Mouse (Mus musculus): ENCODE measurements around the gene Usmg5. TPM values are rescaled to one million over a fixed set of nuclear protein-coding genes. Genes with fewer than 3 reads are reported as not detected.
A peak's percentile ranks its signal among the peaks of the same experiment; 100 is the strongest.
"Not testable (repeated sequence)": the region's sequence is repeated elsewhere in the genome, so short reads cannot be mapped to it uniquely, and the experiment has no call there.

Usmg5 gene
- polyA plus RNA-seq (2014; fragmentation: Nextera tagmentation; extraction: Ambion mirVana): 2,728 and 2,838 TPM in 2 replicates

GRCm38 (mm10) chr19:47090550-47091156, at the start of gene Usmg5, which contains the start of gene Pdcd11:
TSS of gene Usmg5 (minus strand) at chr19:47090647.
TSS of gene Pdcd11 (plus strand) at chr19:47090768.
- H3K36me3 ChIP-seq (ENCODE audit: control insufficient read depth, insufficient read depth, low read length): peaks cover 51% of the 10 kb centered on the region
- H3K9ac ChIP-seq (ENCODE audit: low read length): peak within 1 kb of the TSS; percentile 100
- H3K27ac ChIP-seq (replicated peaks in 1 of 2; ENCODE audit: control insufficient read depth in 1 of 2, insufficient read depth in 1 of 2, low read depth in 2 of 2, low read length in 2 of 2): peak within 1 kb of the TSS; percentile 82 to 92
- under 1% methylated on average over 56 of the region's 56 CpGs for WGBS
- peak; percentile 97 for ATAC-seq (ENCODE audit: insufficient number of reproducible peaks, insufficient read depth, low FRiP score, low read depth)
- H3K27me3 ChIP-seq (ENCODE audit: control insufficient read depth, insufficient read depth, low read length): no peaks in the 10 kb centered on the region
- H3K9me3 ChIP-seq (ENCODE audit: control insufficient read depth, low read length): no peaks in the 10 kb centered on the region
- H3K4me1 ChIP-seq (ENCODE audit: control insufficient read depth in 2 of 2, insufficient read depth in 2 of 2, low read length in 2 of 2): peaks cover 0 to 25% of the 10 kb centered on the region in 2 experiments; a peak in 2 of 4 replicates
- peak within 1 kb of the TSS; percentile 76 to 90 for H3K4me3 ChIP-seq (ENCODE audit: control insufficient read depth in 1 of 2, insufficient read depth in 1 of 2, low read depth in 1 of 2, low read length in 2 of 2)
- H3K4me2 ChIP-seq (ENCODE audit: low read length): peak within 1 kb of the TSS; percentile 87

- H3K9me3 ChIP-seq (ENCODE audit: control insufficient read depth, low read length); H3K4me2 ChIP-seq (ENCODE audit: low read length); H3K27me3 ChIP-seq (ENCODE audit: control insufficient read depth, insufficient read depth, low read length); H3K9ac ChIP-seq (ENCODE audit: low read length); ATAC-seq (ENCODE audit: insufficient number of reproducible peaks, insufficient read depth, low FRiP score, low read depth); H3K4me3 ChIP-seq (ENCODE audit: control insufficient read depth in 1 of 2, insufficient read depth in 1 of 2, low read depth in 1 of 2, low read length in 2 of 2); H3K27ac ChIP-seq (replicated peaks in 1 of 2; ENCODE audit: control insufficient read depth in 1 of 2, insufficient read depth in 1 of 2, low read depth in 2 of 2, low read length in 2 of 2): not testable (repeated sequence)
- H3K36me3 ChIP-seq (ENCODE audit: control insufficient read depth, insufficient read depth, low read length): peaks cover 10% of the 10 kb centered on the region
- peaks cover 13 to 26% of the 10 kb centered on the region in 2 experiments for H3K4me1 ChIP-seq (ENCODE audit: control insufficient read depth in 2 of 2, insufficient read depth in 2 of 2, low read length in 2 of 2)
- 33% methylated on average over 7 of the region's 7 CpGs for WGBS
Measured at GRCm38 (mm10) chr19:47139611-47140010, 49.2 kb upstream of the Usmg5 start.

- H3K4me1 ChIP-seq (ENCODE audit: control insufficient read depth in 2 of 2, insufficient read depth in 2 of 2, low read length in 2 of 2): peaks cover 13 to 26% of the 10 kb centered on the region in 2 experiments
- peak within 1 kb of the TSS; percentile 79 for H3K9ac ChIP-seq (ENCODE audit: low read length)
- WGBS: 2% methylated on average over 28 of the region's 28 CpGs
- H3K27me3 ChIP-seq (ENCODE audit: control insufficient read depth, insufficient read depth, low read length): no peaks in the 10 kb centered on the region
- ATAC-seq (ENCODE audit: insufficient number of reproducible peaks, insufficient read depth, low FRiP score, low read depth): peak; percentile 62
- peaks cover 22% of the 10 kb centered on the region for H3K36me3 ChIP-seq (ENCODE audit: control insufficient read depth, insufficient read depth, low read length)
- no peaks in the 10 kb centered on the region for H3K9me3 ChIP-seq (ENCODE audit: control insufficient read depth, low read length)
- peak within 1 kb of the TSS; percentile 40 to 50 for H3K4me3 ChIP-seq (ENCODE audit: control insufficient read depth in 1 of 2, insufficient read depth in 1 of 2, low read depth in 1 of 2, low read length in 2 of 2)
- peak within 1 kb of the TSS; percentile 79 to 87 for H3K27ac ChIP-seq (replicated peaks in 1 of 2; ENCODE audit: control insufficient read depth in 1 of 2, insufficient read depth in 1 of 2, low read depth in 2 of 2, low read length in 2 of 2)
- peak within 1 kb of the TSS; percentile 82 for H3K4me2 ChIP-seq (ENCODE audit: low read length)
Measured at GRCm38 (mm10) chr19:47137771-47138421, 47.4 kb upstream of the Usmg5 start, which contains the start of gene Calhm2. TSS of gene Calhm2 (minus strand) at chr19:47138294.

GRCm38 (mm10) chr19:47137051-47137581, 46.7 kb upstream of the Usmg5 start:
- Histone ChIP-seq H3K9ac (ENCODE audit: low read length) (peak overlapping the region; percentile 79), H3K4me1 (ENCODE audit: control insufficient read depth in 2 of 2, insufficient read depth in 2 of 2, low read length in 2 of 2) (peaks cover 13 to 26% of the 10 kb centered on the region in 2 experiments), H3K27ac (replicated peaks in 1 of 2; ENCODE audit: control insufficient read depth in 1 of 2, insufficient read depth in 1 of 2, low read depth in 2 of 2, low read length in 2 of 2) (peak overlapping the region; percentile 30 to 87), H3K9me3 (ENCODE audit: control insufficient read depth, low read length) (no peaks in the 10 kb centered on the region), H3K4me3 (ENCODE audit: control insufficient read depth in 1 of 2, insufficient read depth in 1 of 2, low read depth in 1 of 2, low read length in 2 of 2) (peak overlapping the region; percentile 40 to 50), H3K27me3 (ENCODE audit: control insufficient read depth, insufficient read depth, low read length) (no peaks in the 10 kb centered on the region), H3K4me2 (ENCODE audit: low read length) (peak overlapping the region; percentile 82), H3K36me3 (ENCODE audit: control insufficient read depth, insufficient read depth, low read length) (peaks cover 30% of the 10 kb centered on the region)
- ATAC-seq (ENCODE audit: insufficient number of reproducible peaks, insufficient read depth, low FRiP score, low read depth): no peak
- 12% methylated on average over 6 of the region's 6 CpGs for WGBS

GRCm38 (mm10) chr19:47136170-47136569, 45.7 kb upstream of the Usmg5 start:
- Histone ChIP-seq H3K27me3 (ENCODE audit: control insufficient read depth, insufficient read depth, low read length) (no peaks in the 10 kb centered on the region), H3K27ac (replicated peaks in 1 of 2; ENCODE audit: control insufficient read depth in 1 of 2, insufficient read depth in 1 of 2, low read depth in 2 of 2, low read length in 2 of 2) (no peak overlapping the region), H3K9ac (ENCODE audit: low read length) (no peak overlapping the region), H3K4me2 (ENCODE audit: low read length) (0 out of 2 replicates have a peak overlapping the region, but pooled peaks have one; percentile 82), H3K9me3 (ENCODE audit: control insufficient read depth, low read length) (no peaks in the 10 kb centered on the region), H3K4me1 (ENCODE audit: control insufficient read depth in 2 of 2, insufficient read depth in 2 of 2, low read length in 2 of 2) (peaks cover 13 to 26% of the 10 kb centered on the region in 2 experiments), H3K4me3 (ENCODE audit: control insufficient read depth in 1 of 2, insufficient read depth in 1 of 2, low read depth in 1 of 2, low read length in 2 of 2) (no peak overlapping the region), H3K36me3 (ENCODE audit: control insufficient read depth, insufficient read depth, low read length) (peaks cover 39% of the 10 kb centered on the region)
- WGBS: 88% methylated on average over 5 of the region's 5 CpGs
- no peak for ATAC-seq (ENCODE audit: insufficient number of reproducible peaks, insufficient read depth, low FRiP score, low read depth)

GRCm38 (mm10) chr19:47135568-47135967, 45.1 kb upstream of the Usmg5 start:
- Histone ChIP-seq H3K4me1 (ENCODE audit: control insufficient read depth in 2 of 2, insufficient read depth in 2 of 2, low read length in 2 of 2) (peaks cover 13 to 26% of the 10 kb centered on the region in 2 experiments), H3K4me3 (ENCODE audit: control insufficient read depth in 1 of 2, insufficient read depth in 1 of 2, low read depth in 1 of 2, low read length in 2 of 2) (no peak overlapping the region), H3K27me3 (ENCODE audit: control insufficient read depth, insufficient read depth, low read length) (no peaks in the 10 kb centered on the region), H3K9ac (ENCODE audit: low read length) (no peak overlapping the region), H3K9me3 (ENCODE audit: control insufficient read depth, low read length) (no peaks in the 10 kb centered on the region), H3K4me2 (ENCODE audit: low read length) (no peak overlapping the region), H3K36me3 (ENCODE audit: control insufficient read depth, insufficient read depth, low read length) (peaks cover 45% of the 10 kb centered on the region), H3K27ac (replicated peaks in 1 of 2; ENCODE audit: control insufficient read depth in 1 of 2, insufficient read depth in 1 of 2, low read depth in 2 of 2, low read length in 2 of 2) (no peak overlapping the region)
- WGBS: 91% methylated on average over 17 of the region's 17 CpGs
- ATAC-seq (ENCODE audit: insufficient number of reproducible peaks, insufficient read depth, low FRiP score, low read depth): no peak

- Histone ChIP-seq H3K36me3 (ENCODE audit: control insufficient read depth, insufficient read depth, low read length) (peaks cover 69% of the 10 kb centered on the region), H3K4me1 (ENCODE audit: control insufficient read depth in 2 of 2, insufficient read depth in 2 of 2, low read length in 2 of 2) (peaks cover 10 to 20% of the 10 kb centered on the region in 2 experiments), H3K4me2 (ENCODE audit: low read length) (no peak overlapping the region), H3K9me3 (ENCODE audit: control insufficient read depth, low read length) (no peaks in the 10 kb centered on the region), H3K4me3 (ENCODE audit: control insufficient read depth in 1 of 2, insufficient read depth in 1 of 2, low read depth in 1 of 2, low read length in 2 of 2) (no peak overlapping the region), H3K27me3 (ENCODE audit: control insufficient read depth, insufficient read depth, low read length) (no peaks in the 10 kb centered on the region), H3K27ac (replicated peaks in 1 of 2; ENCODE audit: control insufficient read depth in 1 of 2, insufficient read depth in 1 of 2, low read depth in 2 of 2, low read length in 2 of 2) (no peak overlapping the region), H3K9ac (ENCODE audit: low read length) (no peak overlapping the region)
- 84% methylated on average over 7 of the region's 7 CpGs for WGBS
- no peak for ATAC-seq (ENCODE audit: insufficient number of reproducible peaks, insufficient read depth, low FRiP score, low read depth)
Measured at GRCm38 (mm10) chr19:47133161-47133560, 42.7 kb upstream of the Usmg5 start.

Data from heart, embryonic 14.5 days (tissue).